Mouse (Mus musculus) thymus, postnatal 0 days (tissue): Measurements from ENCODE around the gene Chrm2. TPM values are rescaled to one million over a fixed set of nuclear protein-coding genes. Genes with fewer than 3 reads are reported as not detected.

Source experiments
- DNase-seq: peaks from one replicate; pipeline ENCODE4 v3.0.0-alpha.2; 2015; ENCODE audit warnings: low spot score
- microRNA counts: library from miRNA; unstranded; fragments of <30 nt; microRNA quantifications from one replicate; lab custom pipeline; 2015
- microRNA-seq: library from miRNA; unstranded; fragments of <30 nt; microRNA quantifications from one replicate; pipeline ENCODE4, GENCODE M21; 2016; ENCODE audit warnings: borderline number of aligned reads
- polyA plus RNA-seq: library from polyadenylated mRNA; unstranded; fragments of >200 nt; fragmentation: Nextera tagmentation; extraction: Ambion mirVana; gene quantifications from 2 replicates; pipeline ENCODE4 v1.2.1, GENCODE M21; 2015

Gene Chrm2
- polyA plus RNA-seq, 1 experiment from 2014 or later, result 0.22 TPM

GRCm38 (mm10) chr6:36516508-36516907 lies 128.6 kb downstream of the Chrm2 start:
- DNase-seq, result no peak

- no peak for DNase-seq
Observed at GRCm38 (mm10) chr6:36517242-36517641, 129.4 kb downstream of the Chrm2 start.

GRCm38 (mm10) chr6:36523599-36523998 lies 135.7 kb downstream of the Chrm2 start:
- DNase-seq, result no peak

GRCm38 (mm10) chr6:36528509-36528908 lies 140.6 kb downstream of the Chrm2 start:
- DNase-seq, result no peak

- no peak for DNase-seq
Observed at GRCm38 (mm10) chr6:36541247-36541646, 153.4 kb downstream of the Chrm2 start.

GRCm38 (mm10) chr6:36566886-36567285 lies 179.0 kb downstream of the Chrm2 start:
- DNase-seq, result no peak

MicroRNAs within 50 kb of the gene (microRNA counts, 519-probe panel; counts per million panel counts)
- microRNA mmu-miR-490 (lab: Ali Mortazavi, UCI), result 473 counts per million, percentile 71 among the panel's probes with 10 or more counts

Small RNAs within 50 kb of the gene (microRNA-seq; reads per million reads assigned to microRNA genes)
- 3.7 reads per million for gene Mir490
